Mouse (Mus musculus): Measurements from ENCODE around the gene Fam71e1. TPM values are rescaled to one million over a fixed set of nuclear protein-coding genes. Genes with fewer than 3 reads are reported as not detected.

The Fam71e1 gene
- polyA plus RNA-seq, 1 experiment from 2014 or later: 5.9 TPM

DNA sequence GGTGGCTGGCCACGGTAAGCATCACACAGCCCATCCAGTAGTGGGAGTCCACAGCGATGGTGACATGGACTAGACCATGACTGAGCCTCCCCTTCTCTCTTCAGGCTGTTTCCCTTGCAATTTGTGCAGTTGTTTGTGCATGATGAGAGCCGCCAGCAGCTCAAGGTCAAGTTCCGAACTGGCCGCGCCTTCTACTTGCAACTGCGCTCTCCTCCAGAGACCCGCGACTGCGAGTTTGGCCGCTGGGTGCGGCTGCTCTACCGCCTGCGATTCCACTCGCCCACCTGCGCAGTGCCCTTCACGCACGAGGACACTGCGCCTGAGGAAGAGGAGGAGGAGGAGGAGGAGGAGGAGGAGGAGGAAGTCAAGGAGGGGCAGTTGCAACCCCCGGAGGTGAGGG lies 3.7 kb downstream of the Fam71e1 start:
- no peaks in the 10 kb centered on the region for H3K27me3 ChIP-seq (ENCODE audit: control insufficient read depth, insufficient read depth, low read length)
- no peak for ATAC-seq (ENCODE audit: low FRiP score, low TSS enrichment)
- no peaks in the 10 kb centered on the region for H3K36me3 ChIP-seq (ENCODE audit: control insufficient read depth, insufficient read depth, low read length)
- H3K4me1 ChIP-seq (replicated peaks; ENCODE audit: control insufficient read depth, insufficient read depth): peaks cover 5% of the 10 kb centered on the region
- no peak overlapping the region for H3K9ac ChIP-seq (ENCODE audit: low read length)
- 48% methylated on average over 20 of the region's 20 CpGs for WGBS
- H3K9me3 ChIP-seq (ENCODE audit: control insufficient read depth, low read length): no peaks in the 10 kb centered on the region
- H3K4me2 ChIP-seq (replicated peaks; ENCODE audit: low read depth): no peak overlapping the region
- no peak for DNase-seq (ENCODE audit: low spot score)
- H3K4me3 ChIP-seq (ENCODE audit: low read depth, low read length): no peak overlapping the region
- no peak overlapping the region for H3K27ac ChIP-seq (replicated peaks)
- TF ChIP-seq CTCF (IDR thresholded peaks at IDR 0.05; ENCODE audit: low read depth): no peak
- TF ChIP-seq EP300 (optimal IDR thresholded peaks at IDR 0.05): no peak

DNA sequence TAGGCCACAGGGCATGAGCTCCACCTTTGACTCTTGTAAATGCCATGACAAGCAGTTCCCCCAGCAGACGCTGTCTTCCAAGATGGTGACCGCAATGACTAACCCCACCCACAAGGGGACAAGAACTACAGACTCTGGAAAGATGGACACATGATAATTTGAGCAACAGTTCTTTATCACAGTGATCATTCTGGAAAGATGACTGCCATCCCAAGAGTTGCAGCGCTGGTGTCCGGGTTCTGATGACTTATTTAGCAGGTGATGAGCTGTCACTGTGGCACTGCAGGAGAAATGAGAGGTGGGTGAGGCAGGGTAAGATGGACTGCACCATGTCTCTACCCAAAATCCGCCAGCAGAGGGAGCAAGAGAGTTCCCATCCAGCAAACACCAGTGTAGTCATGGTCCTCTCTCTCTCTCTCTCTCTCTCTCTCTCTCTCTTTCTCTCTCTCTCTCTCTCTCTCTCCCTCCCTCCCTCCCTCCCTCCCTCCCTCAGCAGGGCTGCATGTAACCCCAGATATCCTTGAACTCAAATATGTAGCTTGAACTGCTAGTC lies 5.3 kb downstream of the Fam71e1 start:
- Histone ChIP-seq H3K4me3 (ENCODE audit: low read depth, low read length) (no peak overlapping the region), H3K36me3 (ENCODE audit: control insufficient read depth, insufficient read depth, low read length) (no peaks in the 10 kb centered on the region), H3K9ac (ENCODE audit: low read length) (no peak overlapping the region), H3K27me3 (ENCODE audit: control insufficient read depth, insufficient read depth, low read length) (no peaks in the 10 kb centered on the region), H3K27ac (replicated peaks) (no peak overlapping the region), H3K9me3 (ENCODE audit: control insufficient read depth, low read length) (no peaks in the 10 kb centered on the region), H3K4me1 (replicated peaks; ENCODE audit: control insufficient read depth, insufficient read depth) (no peaks in the 10 kb centered on the region), H3K4me2 (replicated peaks; ENCODE audit: low read depth) (no peak overlapping the region)
- no peak for TF ChIP-seq EP300 (optimal IDR thresholded peaks at IDR 0.05)
- TF ChIP-seq CTCF (IDR thresholded peaks at IDR 0.05; ENCODE audit: low read depth): peak; percentile 82
- DNase-seq (ENCODE audit: low spot score): peak; percentile 75
- 34% methylated on average over 5 of the region's 5 CpGs for WGBS
- no peak; the same call in 1 of the 2 replicates for ATAC-seq (ENCODE audit: low FRiP score, low TSS enrichment)

DNA sequence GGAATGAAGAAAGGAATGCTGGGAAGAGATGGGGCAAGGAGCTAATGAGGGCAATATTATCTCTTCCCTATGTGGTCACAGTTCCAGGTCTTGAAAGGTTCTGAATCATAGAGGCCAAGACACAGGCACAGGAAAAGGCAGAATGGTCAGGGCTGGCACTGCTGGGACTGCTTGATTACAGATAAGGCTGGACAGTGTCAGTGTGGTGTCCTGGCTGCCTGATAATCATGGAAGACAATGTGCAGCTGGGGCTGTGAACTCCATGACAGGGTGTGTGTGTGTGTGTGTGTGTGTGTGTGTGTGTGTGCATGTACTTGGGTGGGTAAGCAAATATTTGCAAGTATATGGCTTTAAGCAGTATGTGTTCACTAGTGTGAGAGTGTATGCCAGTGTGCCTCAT lies 11.1 kb downstream of the Fam71e1 start:
- Histone ChIP-seq H3K36me3 (ENCODE audit: control insufficient read depth, insufficient read depth, low read length) (no peaks in the 10 kb centered on the region), H3K4me3 (ENCODE audit: low read depth, low read length) (no peak overlapping the region), H3K27me3 (ENCODE audit: control insufficient read depth, insufficient read depth, low read length) (no peaks in the 10 kb centered on the region), H3K4me1 (replicated peaks; ENCODE audit: control insufficient read depth, insufficient read depth) (no peaks in the 10 kb centered on the region), H3K9ac (ENCODE audit: low read length) (no peak overlapping the region), H3K9me3 (ENCODE audit: control insufficient read depth, low read length) (no peaks in the 10 kb centered on the region), H3K27ac (replicated peaks) (no peak overlapping the region), H3K4me2 (replicated peaks; ENCODE audit: low read depth) (no peak overlapping the region)
- DNase-seq (ENCODE audit: low spot score): no peak
- no peak for TF ChIP-seq CTCF (IDR thresholded peaks at IDR 0.05; ENCODE audit: low read depth)
- no peak for ATAC-seq (ENCODE audit: low FRiP score, low TSS enrichment)

DNA sequence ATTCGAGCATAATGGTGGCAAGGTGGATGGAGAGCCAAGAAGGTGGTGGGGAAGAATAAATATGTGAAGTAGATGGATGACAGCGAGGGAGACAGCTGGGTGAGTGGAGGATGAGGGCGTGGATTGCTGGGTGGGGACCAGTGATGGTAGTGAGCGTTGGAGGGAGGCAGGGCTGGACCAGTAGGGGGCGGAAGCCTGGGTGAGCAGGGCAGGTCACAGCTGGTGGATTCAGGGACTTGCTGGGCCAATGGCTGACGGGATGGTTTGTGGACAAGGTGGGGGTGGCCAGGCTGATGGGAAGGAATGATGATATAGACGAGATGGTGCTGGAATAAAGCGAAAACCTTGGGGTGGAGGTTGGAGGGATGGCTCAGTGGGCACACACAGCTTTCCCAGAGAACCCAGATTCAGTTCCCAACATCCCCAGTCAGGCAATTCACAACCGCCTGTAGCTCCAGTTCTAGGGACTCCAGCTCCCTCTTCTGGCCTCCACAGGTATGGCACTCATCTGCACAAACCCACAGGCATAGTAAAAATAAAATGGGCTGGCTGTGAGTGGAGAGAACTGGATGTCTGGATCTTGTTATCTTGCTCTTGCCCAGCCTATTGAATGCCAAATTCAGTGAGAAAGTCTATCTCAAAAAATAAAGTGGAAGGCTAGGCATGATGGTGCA lies 23.0 kb downstream of the Fam71e1 start:
- no peaks in the 10 kb centered on the region for H3K9me3 ChIP-seq (ENCODE audit: control insufficient read depth, low read length)
- H3K9ac ChIP-seq (ENCODE audit: low read length): no peak overlapping the region
- H3K27me3 ChIP-seq (ENCODE audit: control insufficient read depth, insufficient read depth, low read length): no peaks in the 10 kb centered on the region
- H3K36me3 ChIP-seq (ENCODE audit: control insufficient read depth, insufficient read depth, low read length): no peaks in the 10 kb centered on the region
- H3K4me1 ChIP-seq (replicated peaks; ENCODE audit: control insufficient read depth, insufficient read depth): no peaks in the 10 kb centered on the region
- no peak for ATAC-seq (ENCODE audit: low FRiP score, low TSS enrichment)
- 61% methylated on average over 9 of the region's 9 CpGs for WGBS
- H3K4me3 ChIP-seq (ENCODE audit: low read depth, low read length): no peak overlapping the region
- no peak overlapping the region for H3K27ac ChIP-seq (replicated peaks)
- DNase-seq (ENCODE audit: low spot score): no peak
- no peak overlapping the region for H3K4me2 ChIP-seq (replicated peaks; ENCODE audit: low read depth)
- TF ChIP-seq EP300 (optimal IDR thresholded peaks at IDR 0.05) (no peak), CTCF (IDR thresholded peaks at IDR 0.05; ENCODE audit: low read depth) (peak; percentile 33)

DNA sequence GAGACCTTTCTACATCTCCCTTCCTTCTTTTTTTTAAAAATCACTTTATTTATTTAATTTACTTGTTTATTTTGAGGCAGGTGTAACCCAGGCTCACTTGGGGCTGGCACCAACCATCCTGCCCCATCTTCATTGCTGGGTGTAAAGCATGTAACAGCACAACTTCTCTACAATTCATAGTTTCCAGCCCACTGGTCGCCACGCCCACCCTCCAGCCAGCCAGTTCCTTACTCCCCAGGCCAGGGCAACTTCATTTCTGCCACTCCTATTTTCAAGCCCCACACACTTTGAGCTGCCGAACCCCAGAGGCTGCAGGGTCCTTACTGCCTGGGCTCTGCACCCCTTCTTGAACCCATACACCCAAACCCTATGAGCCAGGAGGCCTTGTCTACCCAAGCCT lies 24.6 kb downstream of the Fam71e1 start:
- DNase-seq (ENCODE audit: low spot score) (no peak), ATAC-seq (ENCODE audit: low FRiP score, low TSS enrichment) (no peak)
- no peak overlapping the region for H3K4me3 ChIP-seq (ENCODE audit: low read depth, low read length)
- no peaks in the 10 kb centered on the region for H3K36me3 ChIP-seq (ENCODE audit: control insufficient read depth, insufficient read depth, low read length)
- no peak overlapping the region for H3K27ac ChIP-seq (replicated peaks)
- no peak overlapping the region for H3K4me2 ChIP-seq (replicated peaks; ENCODE audit: low read depth)
- 55% methylated on average over 3 of the region's 3 CpGs for WGBS
- H3K9ac ChIP-seq (ENCODE audit: low read length): no peak overlapping the region
- no peaks in the 10 kb centered on the region for H3K27me3 ChIP-seq (ENCODE audit: control insufficient read depth, insufficient read depth, low read length)
- no peaks in the 10 kb centered on the region for H3K9me3 ChIP-seq (ENCODE audit: control insufficient read depth, low read length)
- H3K4me1 ChIP-seq (replicated peaks; ENCODE audit: control insufficient read depth, insufficient read depth): peaks cover 3% of the 10 kb centered on the region; the same call in 1 of the 2 replicates
- TF ChIP-seq EP300 (optimal IDR thresholded peaks at IDR 0.05) (no peak), CTCF (IDR thresholded peaks at IDR 0.05; ENCODE audit: low read depth) (no peak)

DNA sequence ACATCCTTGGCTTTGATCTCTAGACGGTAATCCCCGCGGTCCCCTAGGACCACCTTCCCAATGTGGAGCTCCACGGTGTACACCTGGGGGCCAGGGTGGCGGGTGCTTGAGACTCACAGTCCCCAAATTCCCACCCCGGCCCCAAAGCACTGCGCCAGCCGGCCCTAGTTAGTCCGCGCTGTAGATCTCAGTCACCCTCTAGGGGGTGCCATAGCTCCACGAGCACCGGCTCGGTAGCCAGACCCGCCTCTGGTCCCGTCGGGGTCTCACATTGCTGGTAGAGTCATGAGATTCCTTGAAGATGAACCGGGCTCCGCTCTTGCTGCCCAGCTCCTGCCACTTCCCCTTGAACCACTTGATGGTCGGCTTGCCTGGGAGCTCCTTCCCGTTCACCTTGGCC lies 25.3 kb downstream of the Fam71e1 start:
- ATAC-seq (ENCODE audit: low FRiP score, low TSS enrichment): peak; percentile 38; the same call in 1 of the 2 replicates
- Histone ChIP-seq H3K27ac (replicated peaks) (no peak overlapping the region), H3K4me2 (replicated peaks; ENCODE audit: low read depth) (no peak overlapping the region; the same call in 1 of the 2 replicates), H3K36me3 (ENCODE audit: control insufficient read depth, insufficient read depth, low read length) (no peaks in the 10 kb centered on the region), H3K4me3 (ENCODE audit: low read depth, low read length) (no peak overlapping the region), H3K27me3 (ENCODE audit: control insufficient read depth, insufficient read depth, low read length) (no peaks in the 10 kb centered on the region), H3K9me3 (ENCODE audit: control insufficient read depth, low read length) (no peaks in the 10 kb centered on the region), H3K4me1 (replicated peaks; ENCODE audit: control insufficient read depth, insufficient read depth) (peaks cover 3% of the 10 kb centered on the region; the same call in 1 of the 2 replicates), H3K9ac (ENCODE audit: low read length) (peak overlapping the region; percentile 18; the same call in 1 of the 2 replicates)
- 4% methylated on average over 14 of the region's 20 CpGs for WGBS
- peak; percentile 83 for TF ChIP-seq CTCF (IDR thresholded peaks at IDR 0.05; ENCODE audit: low read depth)
- TF ChIP-seq EP300 (optimal IDR thresholded peaks at IDR 0.05): no peak
- peak; percentile 60 for DNase-seq (ENCODE audit: low spot score)
